Mouse (Mus musculus) macrophage (primary cell): ENCODE data around the gene Magoh. TPM values are rescaled to one million over a fixed set of nuclear protein-coding genes. Genes with fewer than 3 reads are reported as not detected.

Source experiments
- H3K27ac ChIP-seq: fragments of 350-480 bp; formaldehyde crosslinking; 2 replicates; pipeline ENCODE4 v1.9.0; 2021
- H3K36me3 ChIP-seq: fragments of 350-480 bp; formaldehyde crosslinking; 2 replicates; pipeline ENCODE4 v1.9.0; 2021; ENCODE audit errors: inconsistent target
- H3K4me3 ChIP-seq: fragments of 350-480 bp; formaldehyde crosslinking; 2 replicates; pipeline ENCODE4 v1.9.0; 2021; ENCODE audit errors: inconsistent target
- H3K79me2 ChIP-seq: fragments of 350-480 bp; formaldehyde crosslinking; 2 replicates; pipeline ENCODE4 v1.9.0; 2021; ENCODE audit errors: inconsistent target
- WGBS: methylation state at CpG from one replicate; pipeline ENCODE4 v1.1.7; 2026; ENCODE audit warnings: inconsistent platforms; ENCODE audit not compliant: missing documents; 5-methylcytosine and 5-hydroxymethylcytosine counted together
- polyA plus RNA-seq: library from polyadenylated mRNA; stranded (reverse); fragments of 250-400 nt; gene quantifications from 3 replicates; pipeline ENCODE4 v1.2.4, GENCODE M21; 2018; ENCODE audit warnings: inconsistent platforms

Gene Magoh
- polyA plus RNA-seq, 1 experiment from 2014 or later, result 66.1 TPM

DNA sequence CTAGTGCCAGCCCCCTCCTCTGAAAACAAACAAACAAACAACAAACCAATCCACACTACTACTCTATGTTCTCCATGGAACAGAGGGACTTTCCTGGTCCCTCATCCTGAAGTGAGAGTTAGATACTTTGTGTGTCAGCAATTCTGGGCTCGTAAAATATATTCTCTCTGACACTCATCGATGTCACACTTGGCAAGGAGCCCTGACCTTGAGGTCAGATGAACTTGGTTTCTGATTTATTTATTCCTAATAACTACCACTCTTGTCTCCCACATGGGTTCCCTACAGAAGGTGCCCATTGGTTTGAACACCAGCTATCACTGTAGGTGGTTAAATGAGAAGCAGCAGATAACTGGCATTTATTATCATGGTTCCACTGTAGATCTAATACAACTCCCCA lies 40.8 kb downstream of the Magoh start:
- WGBS, result 87% methylated on average over 2 of the region's 2 CpGs
- Histone ChIP-seq H3K79me2 (peaks cover 6% of the 10 kb centered on the region; the same call in 1 of the 2 replicates), H3K36me3 (no peaks in the 10 kb centered on the region), H3K4me3 (no peak overlapping the region), H3K27ac (no peak overlapping the region)

DNA sequence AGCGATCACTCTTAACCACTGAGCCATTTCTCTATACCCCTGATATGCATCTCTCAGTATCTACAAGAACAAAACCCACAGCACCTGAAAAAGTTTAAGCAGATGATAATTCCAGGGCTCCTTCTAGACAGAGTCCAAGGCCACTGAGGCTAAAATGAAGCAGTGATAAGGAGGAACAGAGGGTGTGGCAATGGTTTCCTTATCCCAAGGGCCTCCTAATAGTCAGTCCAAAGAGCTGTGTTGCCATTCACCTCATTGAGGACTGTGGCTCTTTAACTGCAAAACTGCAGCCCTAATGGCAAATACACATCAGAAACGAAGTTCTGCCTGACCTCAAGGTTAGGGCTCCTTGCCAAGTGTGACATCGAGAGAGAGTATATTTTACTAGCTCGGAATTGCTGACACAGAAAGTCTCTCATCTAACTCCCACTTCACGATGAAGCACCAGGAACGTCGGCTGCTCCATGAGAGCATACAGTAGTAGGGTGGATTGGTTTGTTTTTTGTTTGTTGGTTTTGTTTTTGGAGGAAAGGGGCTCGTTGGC lies 41.7 kb downstream of the Magoh start:
- peaks cover 6% of the 10 kb centered on the region; the same call in 1 of the 2 replicates for H3K79me2 ChIP-seq
- H3K36me3 ChIP-seq, result no peaks in the 10 kb centered on the region
- 72% methylated on average over 8 of the region's 8 CpGs for WGBS
- H3K27ac ChIP-seq, result no peak overlapping the region
- H3K4me3 ChIP-seq, result no peak overlapping the region

DNA sequence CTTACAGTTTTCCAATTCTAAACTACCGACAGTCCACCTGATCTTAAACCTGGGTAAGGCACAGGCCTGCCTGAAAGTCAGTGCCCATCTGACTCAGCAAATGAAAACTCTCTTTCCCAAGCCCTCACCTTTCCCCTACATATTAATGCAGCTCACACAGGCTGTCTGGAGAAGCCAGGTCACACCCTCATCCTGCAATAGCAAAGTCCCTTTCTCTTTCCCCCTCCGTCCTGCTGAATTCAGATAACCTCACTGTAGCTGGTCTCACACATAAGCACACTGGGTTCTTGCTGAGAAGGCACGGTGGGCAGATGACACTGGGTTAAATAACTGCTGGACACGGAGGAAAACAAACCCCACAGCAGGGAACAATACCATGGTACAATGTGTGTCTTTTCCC lies 42.4 kb downstream of the Magoh start:
- no peak overlapping the region for H3K27ac ChIP-seq
- H3K4me3 ChIP-seq, result no peak overlapping the region
- peaks cover 6% of the 10 kb centered on the region; the same call in 1 of the 2 replicates for H3K79me2 ChIP-seq
- 61% methylated on average over 4 of the region's 4 CpGs for WGBS
- no peaks in the 10 kb centered on the region for H3K36me3 ChIP-seq

- Histone ChIP-seq H3K79me2 (peaks cover 6% of the 10 kb centered on the region; the same call in 1 of the 2 replicates), H3K27ac (peak within 1 kb of the TSS; percentile 22; the same call in 1 of the 2 replicates), H3K4me3 (peak within 1 kb of the TSS; percentile 79), H3K36me3 (no peaks in the 10 kb centered on the region)
- WGBS, result 1% methylated on average over 38 of the region's 38 CpGs
These were observed 43.7 kb downstream of the Magoh start, which contains the start of gene Cpt2 for GRCm38 (mm10) chr4:107923145-107923802. Cpt2 (minus strand) TSS chr4:107923610.

DNA sequence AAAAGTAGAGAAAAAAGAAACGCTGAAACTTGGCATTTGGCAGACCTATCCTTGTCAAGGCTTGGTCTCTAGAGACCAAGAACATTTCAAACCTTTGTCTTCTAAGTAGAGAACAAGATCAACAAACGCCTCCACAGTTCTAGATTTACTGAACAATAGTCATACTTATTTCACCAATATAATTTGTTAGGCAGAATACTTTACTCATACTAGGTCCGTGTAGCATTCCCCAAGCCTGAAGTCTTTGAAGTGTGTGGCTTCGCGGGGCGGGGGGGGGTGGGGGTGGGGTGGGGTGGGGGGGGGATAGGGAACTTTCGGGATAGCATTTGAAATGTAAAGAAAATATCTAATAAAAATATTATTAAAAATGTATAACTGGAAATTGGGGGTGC lies 44.2 kb downstream of the Magoh start:
- H3K27ac ChIP-seq, result no peak overlapping the region
- peak overlapping the region; percentile 79; the same call in 1 of the 2 replicates for H3K4me3 ChIP-seq
- peaks cover 6% of the 10 kb centered on the region; the same call in 1 of the 2 replicates for H3K79me2 ChIP-seq
- no peaks in the 10 kb centered on the region for H3K36me3 ChIP-seq
- 13% methylated on average over 3 of the region's 7 CpGs for WGBS

DNA sequence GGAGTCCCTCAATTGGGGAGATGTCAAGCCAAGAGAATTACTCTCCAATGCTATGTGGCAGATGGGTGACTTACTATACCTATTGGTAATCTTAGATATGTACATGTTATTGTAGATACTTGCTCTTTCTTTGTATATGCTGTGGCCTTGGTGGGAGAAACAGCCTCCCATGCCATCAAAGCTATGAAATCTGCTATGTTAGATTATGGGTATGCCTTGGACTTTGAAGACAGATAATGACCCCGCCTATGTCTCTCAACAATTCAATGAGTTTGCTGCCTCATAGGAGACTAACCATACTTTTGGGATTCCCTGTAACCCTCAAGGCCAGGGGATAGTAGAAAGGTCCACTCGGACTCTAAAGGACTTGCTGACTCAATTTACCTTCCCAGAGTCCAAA lies 48.7 kb downstream of the Magoh start:
- 93% methylated on average over 2 of the region's 2 CpGs for whole genome bisulfite sequencing
- Histone ChIP-seq H3K79me2 (no peaks in the 10 kb centered on the region), H3K27ac (no peak overlapping the region), H3K4me3 (no peak overlapping the region), H3K36me3 (no peaks in the 10 kb centered on the region)

DNA sequence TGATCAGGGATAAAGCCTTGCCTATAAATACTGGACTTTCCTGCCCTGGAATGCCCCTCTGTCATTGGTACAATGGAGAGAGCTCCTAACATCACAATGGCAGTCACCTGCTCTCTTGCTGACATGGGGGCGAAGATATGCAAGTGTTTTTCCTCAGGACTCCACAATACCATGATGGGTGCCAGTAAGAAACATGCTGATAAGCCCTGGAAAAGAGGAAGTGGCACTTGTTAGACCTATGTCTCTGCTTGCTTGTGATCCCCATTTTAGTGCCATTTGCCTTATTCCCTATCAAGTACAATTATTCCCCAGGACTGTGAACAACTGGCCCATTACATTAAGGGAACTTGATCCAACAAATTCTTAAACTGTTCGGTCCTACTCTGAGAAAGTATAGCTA lies 49.2 kb downstream of the Magoh start:
- no peak overlapping the region for H3K27ac ChIP-seq
- 60% methylated on average over 2 of the region's 2 CpGs for WGBS

GRCm38 (mm10) chr4:107931453-107931852 lies 51.9 kb downstream of the Magoh start:
- no peaks in the 10 kb centered on the region for H3K79me2 ChIP-seq
- WGBS, result 87% methylated on average over 3 of the region's 3 CpGs
- no peaks in the 10 kb centered on the region for H3K36me3 ChIP-seq
- H3K27ac ChIP-seq, result no peak overlapping the region
- no peak overlapping the region for H3K4me3 ChIP-seq

More for the DNA sequence above, 49.2 kb downstream of the Magoh start:
- no peaks in the 10 kb centered on the region for H3K36me3 ChIP-seq
- H3K4me3 ChIP-seq, result no peak overlapping the region
- H3K79me2 ChIP-seq, result no peaks in the 10 kb centered on the region

GRCm38 (mm10) chr4:107933239-107933638 lies 53.7 kb downstream of the Magoh start:
- 90% methylated on average over 8 of the region's 8 CpGs for WGBS
- Histone ChIP-seq H3K36me3 (no peaks in the 10 kb centered on the region), H3K4me3 (no peak overlapping the region), H3K79me2 (no peaks in the 10 kb centered on the region), H3K27ac (no peak overlapping the region)

- Histone ChIP-seq H3K4me3 (no peak overlapping the region), H3K79me2 (no peaks in the 10 kb centered on the region), H3K27ac (no peak overlapping the region), H3K36me3 (no peaks in the 10 kb centered on the region)
- WGBS, result 9% methylated on average over 3 of the region's 3 CpGs
These were observed 55.7 kb downstream of the Magoh start for GRCm38 (mm10) chr4:107935254-107935653.

Other genes starting within 250 kb of the Magoh start
- gene Dmrtb1, start 195.5 kb upstream of the Magoh start, polyA plus RNA-seq, result not detected in 3 replicates
- 0.79 to 10.9 TPM (median 1.6 TPM) in 3 replicates for gene Lrp8, start 77.5 kb upstream of the Magoh start, polyA plus RNA-seq
- gene 0610037L13Rik, start 10.1 kb downstream of the Magoh start, polyA plus RNA-seq, result 29.2 to 45.4 TPM (median 33.3 TPM) in 3 replicates
- 12.6 to 16.7 TPM (median 14.2 TPM) in 3 replicates for gene Cpt2, start 43.9 kb downstream of the Magoh start, polyA plus RNA-seq
- gene Slc1a7, start 88.6 kb downstream of the Magoh start, polyA plus RNA-seq, result not detected in 3 replicates
- gene Podn, start 216.7 kb downstream of the Magoh start, polyA plus RNA-seq, result not detected in 3 replicates